Mouse (Mus musculus) brain, embryonic 14.5 days (tissue): ENCODE results near the gene Mthfsl.
"Not testable (repeated sequence)": the region's sequence is repeated elsewhere in the genome, so short reads cannot be mapped to it uniquely, and the experiment has no call there.

Experiments used
- CTCF ChIP-seq: fragments of 200-500 bp; IDR thresholded peaks from 2 replicates; pipeline ENCODE4 v1.5.1; 2012; ENCODE audit warnings: inconsistent platforms, mild to moderate bottlenecking, moderate library complexity, borderline replicate concordance; ENCODE audit not compliant: insufficient read depth, insufficient read length; ENCODE audit errors: extremely low read depth
- POLR2A ChIP-seq: fragments of 200-500 bp; IDR thresholded peaks from 2 replicates; pipeline ENCODE4 v1.6.1; 2012; ENCODE audit warnings: mild to moderate bottlenecking, inconsistent platforms, borderline replicate concordance; ENCODE audit not compliant: poor library complexity, insufficient read depth, insufficient read length, severe bottlenecking; ENCODE audit errors: extremely low read depth

- TF ChIP-seq CTCF, POLR2A: not testable (repeated sequence)
These were observed 13.1 kb upstream of the Mthfsl start for GRCm38 (mm10) chr9:88733182-88733581.
